Mouse (Mus musculus) frontal cortex, adult (tissue): Measurements from ENCODE around the gene Mlec.
"Not testable (repeated sequence)": the region's sequence is repeated elsewhere in the genome, so short reads cannot be mapped to it uniquely, and the experiment has no call there.

Source experiments
- ATAC-seq: cut with Nextera tagmentation; 2 replicates; pipeline ENCODE4 v1.9.2; 2017; ENCODE audit warnings: mild to moderate bottlenecking, moderate library complexity, mixed read lengths; ENCODE audit not compliant: low TSS enrichment

Gene Mlec

DNA sequence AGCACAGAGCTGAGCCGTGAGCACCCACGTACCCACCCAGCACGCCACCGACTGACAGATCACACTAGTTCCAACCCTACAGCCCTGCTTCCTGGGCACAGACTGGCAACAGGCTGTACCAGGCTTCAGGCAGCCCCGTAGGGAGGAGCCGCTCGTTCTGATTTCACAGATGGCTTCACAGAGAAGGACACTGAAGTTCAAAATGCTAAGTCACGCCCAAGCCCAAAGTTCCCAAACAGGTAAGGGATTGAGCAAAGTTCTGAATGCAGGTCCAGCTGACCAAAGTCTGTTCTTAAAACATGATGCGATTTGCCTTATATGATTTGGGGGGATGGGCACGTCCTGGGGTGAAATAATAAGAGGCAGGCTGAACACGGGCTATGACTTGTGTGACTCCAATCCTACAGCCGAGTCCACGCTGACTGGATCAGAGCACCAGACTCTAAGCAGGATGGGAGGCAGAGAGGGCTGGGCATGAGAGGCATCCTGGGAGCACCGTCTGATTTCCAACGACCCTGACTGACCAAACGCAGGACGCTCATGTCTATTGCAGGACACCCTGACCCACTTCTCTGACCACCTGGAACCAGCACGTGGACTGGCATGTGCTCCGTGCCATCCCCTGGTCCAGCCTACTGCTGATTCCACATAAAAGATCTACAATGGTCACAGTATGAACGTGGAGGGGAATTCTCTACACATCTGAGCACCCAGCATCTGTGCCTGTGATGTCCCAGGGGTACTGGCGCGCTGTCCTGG lies 30.4 kb downstream of the Mlec start:
- ATAC-seq = no peak

DNA sequence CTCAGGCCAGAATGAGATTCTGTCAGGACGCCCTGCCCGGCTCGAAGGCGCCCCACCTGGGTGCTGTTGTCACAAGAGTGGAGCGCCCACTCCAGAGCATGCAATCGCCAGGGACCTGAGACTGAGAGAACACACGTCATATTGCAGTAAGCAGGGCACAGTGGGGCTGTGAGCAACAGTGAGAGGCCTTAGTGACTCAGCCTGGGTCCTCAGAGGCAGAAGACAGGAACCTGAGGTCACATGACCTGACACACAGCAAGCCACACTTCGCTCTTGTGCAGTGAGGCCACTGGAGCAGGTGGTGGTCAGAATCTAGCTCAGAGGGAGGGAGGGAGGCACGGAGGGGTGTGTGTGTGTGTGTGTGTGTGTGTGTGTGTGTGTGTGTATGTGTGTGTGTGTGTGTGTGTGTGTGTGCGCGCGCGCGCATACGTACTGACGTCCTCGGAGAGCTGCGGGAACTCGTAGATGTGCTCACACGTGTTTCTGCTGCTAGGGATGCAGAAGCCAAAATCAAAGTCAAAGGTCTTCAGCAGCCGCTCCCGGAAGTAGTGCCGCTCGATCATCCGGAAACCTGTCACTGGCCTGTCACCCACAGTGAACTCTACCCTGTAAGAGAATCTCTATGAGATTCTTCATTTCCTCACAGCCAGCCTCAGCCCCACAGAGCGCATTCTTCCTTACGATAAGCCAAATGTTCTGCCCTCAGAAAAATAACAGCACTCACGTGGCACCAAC lies 31.2 kb downstream of the Mlec start:
- ATAC-seq = no peak

DNA sequence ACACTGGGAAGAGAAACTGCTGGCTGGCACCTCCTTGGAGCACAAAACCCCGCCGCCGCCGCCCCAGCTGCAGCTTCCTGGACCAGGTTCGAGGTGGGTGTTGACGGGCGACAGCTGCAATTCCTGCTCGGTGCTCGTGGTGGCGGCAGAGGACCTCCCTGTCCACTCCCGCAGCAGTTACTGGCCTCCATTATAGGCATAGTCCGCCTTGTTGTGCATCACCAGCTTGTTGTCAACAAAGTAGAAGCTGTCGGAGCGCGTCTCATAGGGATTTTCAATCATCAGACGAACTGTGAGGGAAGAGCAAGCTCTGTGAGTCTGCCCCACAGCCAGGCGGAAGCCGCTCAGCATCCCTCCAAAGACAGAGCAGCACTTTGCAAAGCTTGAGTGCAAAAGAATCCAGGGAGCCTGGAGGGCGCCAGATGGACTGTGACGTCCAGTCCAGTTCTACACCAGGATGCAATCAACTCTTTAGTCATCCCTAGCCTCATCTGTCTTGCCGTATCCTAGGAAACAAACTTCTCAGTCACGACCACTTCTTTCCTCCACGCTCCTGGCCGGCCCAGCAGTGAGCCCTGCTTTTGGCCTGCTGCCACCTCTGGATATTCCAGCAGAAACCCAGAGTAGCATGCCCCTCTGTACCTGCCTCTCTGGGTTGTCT lies 32.6 kb downstream of the Mlec start:
- peak; percentile 71 for ATAC-seq

DNA sequence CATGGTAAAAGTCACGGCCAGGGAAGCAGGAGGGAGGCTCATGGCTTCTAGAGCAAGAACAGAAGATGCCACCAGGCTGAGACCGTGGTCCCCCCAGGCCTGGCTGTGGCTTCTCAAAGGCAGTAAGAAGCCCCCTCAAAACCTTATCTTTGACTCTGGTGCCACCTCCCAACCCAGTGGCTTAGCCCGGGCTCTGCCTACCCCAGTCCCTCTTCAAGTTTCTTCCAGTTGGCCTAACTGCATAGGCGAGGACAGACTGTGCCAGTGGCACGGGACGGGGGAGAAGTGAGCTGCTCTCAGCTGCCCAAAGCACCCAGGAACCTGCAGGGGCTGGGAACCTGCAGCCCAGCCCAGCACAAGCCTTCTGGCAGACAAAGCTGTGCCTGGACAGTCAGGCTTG lies 33.3 kb downstream of the Mlec start:
- no peak for ATAC-seq

DNA sequence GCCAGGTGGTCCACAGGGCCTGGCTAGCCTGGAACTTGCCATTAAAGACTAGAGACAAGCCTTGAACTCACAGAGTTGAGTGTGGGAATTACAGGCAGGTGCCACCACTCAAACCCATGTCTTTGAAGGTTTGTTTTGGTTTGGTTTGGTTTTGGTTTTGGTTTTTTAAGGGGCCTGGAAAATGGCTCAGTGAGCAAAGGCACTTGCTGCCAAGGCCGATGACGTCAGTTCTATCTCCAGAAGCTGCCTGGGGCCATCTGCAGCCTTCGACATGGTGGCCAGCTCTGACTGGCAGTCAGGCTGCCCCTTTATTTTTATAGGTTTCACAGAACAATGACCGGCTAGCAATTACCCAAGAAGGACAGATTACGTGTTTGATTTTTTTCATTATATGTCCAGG lies 37.0 kb downstream of the Mlec start:
- ATAC-seq = no peak

DNA sequence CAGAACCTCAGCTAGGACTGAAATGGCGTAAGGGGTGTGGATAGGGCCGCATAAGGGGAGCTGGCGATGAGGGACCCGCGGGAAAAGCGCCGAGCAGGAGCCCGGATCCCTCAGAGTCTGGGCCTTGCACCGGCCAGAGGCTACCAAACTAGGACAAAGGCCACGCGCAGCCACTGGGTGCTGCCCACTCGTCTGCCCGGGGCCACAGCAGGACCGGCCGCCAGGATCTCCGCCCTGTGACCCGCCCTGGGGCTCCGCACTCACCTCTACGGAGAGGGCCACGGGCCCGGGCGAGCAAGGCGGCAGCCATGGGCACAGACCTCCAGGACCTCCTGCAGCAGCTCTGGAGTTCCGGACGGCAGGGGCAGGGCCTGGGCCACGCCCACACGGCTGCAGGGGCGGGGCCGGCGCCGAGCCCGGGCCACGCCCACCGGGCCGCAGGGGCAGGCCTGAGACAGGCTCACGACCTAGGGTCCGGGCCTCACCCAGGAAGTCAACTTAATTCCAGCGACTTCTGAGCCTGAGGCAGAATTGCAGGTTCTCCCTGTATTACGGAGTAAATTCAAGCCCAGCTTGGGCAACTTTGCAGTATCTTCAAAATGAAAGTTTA lies 38.9 kb downstream of the Mlec start, which contains the start of gene Acads:
Gene Acads (minus strand): TSS at position 386 of the 610 bp plus-strand sequence.
- 0 out of 2 replicates have a peak, but pooled peaks have one; percentile 36 for ATAC-seq

DNA sequence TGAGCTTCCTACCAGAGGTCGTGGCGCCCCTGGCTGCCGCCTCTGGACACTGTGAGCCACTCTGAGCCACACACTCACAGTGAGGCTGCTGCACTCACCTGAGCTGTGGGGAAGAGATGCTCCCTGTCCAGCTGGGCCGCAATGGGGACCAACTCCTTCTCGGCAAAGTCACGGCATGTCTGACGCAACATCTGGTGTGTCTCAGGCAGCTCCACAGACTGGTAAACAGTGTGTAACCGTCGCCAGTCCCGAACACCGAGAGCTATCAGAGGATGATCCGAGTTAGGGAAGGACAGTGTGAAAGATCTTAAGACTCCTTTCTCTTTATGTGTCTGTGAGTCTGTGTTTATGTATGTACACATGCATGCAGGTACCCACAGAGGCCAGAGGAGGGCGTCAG lies 40.5 kb downstream of the Mlec start:
- no peak for ATAC-seq

DNA sequence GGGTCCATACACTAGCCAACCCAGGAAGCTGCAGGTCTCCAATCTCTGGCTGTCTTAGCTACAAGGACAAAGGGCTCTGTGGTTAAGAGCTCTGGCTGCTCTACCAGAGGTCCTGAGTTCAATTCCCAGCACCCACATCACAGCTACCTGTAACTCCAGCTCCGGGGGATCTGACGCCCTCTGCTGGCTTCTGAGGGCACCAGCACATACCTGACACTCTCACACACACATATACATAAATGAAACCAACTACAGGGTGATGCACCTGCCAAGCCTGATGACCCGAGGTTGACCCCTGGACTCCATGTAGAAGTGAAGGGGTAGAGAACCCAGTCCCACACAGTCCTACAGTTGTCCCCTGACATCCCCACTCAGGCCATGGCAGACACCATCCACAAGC lies 41.6 kb downstream of the Mlec start:
- ATAC-seq = no peak

DNA sequence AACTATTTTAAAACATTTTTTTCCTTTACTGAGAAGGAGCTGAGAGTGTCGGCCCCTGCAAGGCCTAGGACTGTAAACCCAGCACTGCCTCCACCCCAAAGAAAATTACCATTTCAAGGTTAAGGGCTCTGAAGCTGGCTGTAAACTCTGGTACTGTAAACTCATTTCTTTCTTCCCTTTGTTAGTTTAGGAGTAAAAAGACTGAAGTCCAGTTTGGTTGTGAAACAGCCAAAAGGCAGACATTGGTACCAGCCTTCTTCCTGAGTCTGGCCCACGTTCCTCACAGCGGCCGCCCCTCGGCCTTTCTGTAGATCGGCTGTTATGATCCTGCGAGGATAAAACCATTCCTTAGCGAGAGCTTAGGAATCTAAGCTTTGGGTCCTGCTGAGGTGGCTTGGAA lies 43.5 kb downstream of the Mlec start:
- ATAC-seq = no peak

DNA sequence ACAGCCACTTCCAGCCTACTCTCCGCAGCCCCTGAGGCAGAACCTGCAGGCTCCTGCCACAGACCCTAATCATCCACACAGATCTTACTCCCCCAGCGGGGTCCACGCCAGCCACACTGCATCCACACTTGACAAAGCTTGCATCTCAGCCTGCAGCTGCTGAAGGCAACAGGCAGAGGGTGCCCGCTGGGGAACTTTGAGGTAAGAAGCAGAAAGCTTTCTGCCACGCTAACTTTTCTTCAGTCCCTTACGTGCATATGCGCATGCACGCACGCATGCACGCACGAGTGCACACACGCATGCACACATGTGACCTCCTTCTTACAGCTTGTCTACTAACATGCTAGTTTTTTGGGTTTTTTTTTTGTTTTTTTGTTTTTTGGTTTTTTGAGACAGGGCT lies 44.7 kb downstream of the Mlec start:
- ATAC-seq = no peak

DNA sequence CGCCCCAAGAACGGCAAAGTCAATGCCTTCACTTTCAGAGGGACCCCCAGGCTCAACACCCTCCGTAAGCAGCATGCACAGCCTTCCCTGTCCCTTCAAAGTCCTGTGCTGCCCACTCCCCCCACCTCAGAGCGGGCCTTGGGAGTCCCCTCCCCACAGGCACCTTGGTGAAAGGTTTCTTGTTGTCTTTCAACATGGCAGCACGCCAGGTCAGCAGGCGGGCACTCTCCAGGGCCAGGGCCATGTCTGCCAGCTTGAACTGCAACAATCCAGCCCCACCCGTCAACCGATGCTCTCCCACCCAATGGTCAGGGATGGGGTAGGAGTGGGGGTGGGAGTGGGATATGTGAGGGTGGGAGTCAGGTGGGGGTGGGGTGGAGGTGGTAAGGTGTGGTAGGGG lies 46.8 kb downstream of the Mlec start:
- no peak for ATAC-seq

DNA sequence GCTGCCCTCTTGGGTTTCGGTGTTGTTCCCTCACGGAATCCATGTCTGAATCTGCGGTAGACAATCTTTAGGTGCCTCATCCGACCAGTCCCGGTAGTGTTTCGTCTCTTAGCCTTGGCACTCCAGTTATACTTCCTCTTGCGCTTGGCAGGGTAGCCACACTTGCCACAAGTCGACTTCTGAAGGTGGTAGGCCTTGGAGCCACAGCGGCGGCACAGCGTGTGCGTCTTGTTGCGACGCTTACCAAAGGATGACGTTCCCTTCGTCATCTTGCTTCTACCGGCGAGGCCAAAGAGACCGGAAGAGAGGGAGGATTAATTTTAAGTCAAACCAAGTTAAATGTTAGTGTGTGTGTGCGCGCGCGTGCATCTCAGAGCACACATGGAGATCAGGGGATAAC lies 54.7 kb downstream of the Mlec start:
- not testable (repeated sequence) for ATAC-seq

DNA sequence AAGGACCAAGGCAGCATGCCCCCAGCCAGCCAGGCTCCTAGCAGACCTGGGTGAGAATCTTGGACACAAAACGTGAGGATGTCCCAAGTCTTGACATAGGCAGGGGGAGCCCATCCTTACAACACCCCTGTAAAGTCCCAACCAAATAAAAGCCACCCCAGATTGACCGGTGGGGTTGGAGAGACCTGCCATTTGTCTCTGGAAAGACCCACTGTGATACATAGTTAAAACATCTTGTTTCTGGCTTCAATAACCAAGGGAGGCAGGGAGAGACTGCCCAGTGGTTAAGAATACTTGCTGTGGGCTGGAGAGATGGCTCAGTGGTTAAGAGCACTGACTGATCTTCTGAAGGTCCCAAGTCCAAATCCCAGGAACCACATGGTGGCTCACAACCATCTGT lies 55.7 kb downstream of the Mlec start:
- no peak for ATAC-seq

DNA sequence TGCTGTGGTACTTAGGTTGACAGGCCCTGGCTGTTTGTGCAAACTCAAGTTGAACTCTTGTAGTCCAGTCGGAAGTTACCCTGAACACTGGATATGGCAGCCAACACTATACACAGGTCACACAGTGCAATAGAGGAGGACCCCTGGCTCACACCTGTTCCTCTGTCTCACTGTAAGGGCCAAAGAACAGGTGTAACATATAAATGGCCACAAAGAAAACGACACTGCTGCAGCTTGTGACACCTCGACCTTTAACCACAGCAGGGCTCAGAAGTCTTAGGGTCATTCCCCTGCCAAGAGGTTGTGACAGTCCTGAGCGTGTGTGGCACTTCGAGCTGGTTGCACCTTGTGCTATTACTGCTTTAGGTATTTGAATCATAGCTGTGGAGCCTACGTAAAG lies 57.5 kb downstream of the Mlec start:
- no peak for ATAC-seq

DNA sequence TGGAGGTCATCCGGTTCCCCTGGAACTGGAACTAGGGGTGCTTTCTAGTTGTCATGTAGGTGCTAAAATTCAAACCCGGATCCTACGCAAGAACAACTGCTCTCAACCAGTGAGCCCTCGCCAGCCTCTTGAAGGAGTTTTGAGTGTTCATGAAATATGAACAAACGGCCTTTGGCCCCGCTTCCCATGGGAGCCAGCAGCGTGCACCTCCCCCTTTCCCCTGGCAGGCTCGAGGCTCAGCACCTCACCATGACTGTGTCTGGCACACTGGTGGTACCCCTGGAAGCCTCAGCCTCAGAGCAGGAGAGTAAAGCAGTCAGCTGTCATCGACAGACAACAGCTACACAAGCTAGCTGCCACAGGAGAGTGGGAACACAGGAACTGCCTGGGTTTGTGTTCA lies 58.0 kb downstream of the Mlec start:
- ATAC-seq = no peak

DNA sequence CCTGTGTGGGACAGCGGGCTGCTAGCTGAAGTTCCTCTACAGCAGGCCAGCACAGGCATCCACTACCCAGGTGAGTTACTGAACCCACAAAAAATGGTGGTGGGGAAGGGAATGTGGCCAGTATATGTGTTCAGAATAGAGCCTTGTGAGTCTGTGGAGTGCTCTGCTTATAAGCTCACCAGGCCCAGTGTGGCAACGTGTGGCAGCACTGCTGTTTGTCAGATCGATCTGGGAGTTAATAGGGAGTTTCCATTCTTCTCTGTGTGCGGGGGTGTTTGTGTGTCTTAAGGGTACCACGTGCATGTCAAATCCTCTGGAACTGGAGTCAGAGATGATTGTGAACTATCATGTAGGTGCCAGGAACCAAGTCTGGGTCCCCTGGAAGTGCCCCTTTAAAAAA lies 58.4 kb downstream of the Mlec start:
- ATAC-seq = no peak

DNA sequence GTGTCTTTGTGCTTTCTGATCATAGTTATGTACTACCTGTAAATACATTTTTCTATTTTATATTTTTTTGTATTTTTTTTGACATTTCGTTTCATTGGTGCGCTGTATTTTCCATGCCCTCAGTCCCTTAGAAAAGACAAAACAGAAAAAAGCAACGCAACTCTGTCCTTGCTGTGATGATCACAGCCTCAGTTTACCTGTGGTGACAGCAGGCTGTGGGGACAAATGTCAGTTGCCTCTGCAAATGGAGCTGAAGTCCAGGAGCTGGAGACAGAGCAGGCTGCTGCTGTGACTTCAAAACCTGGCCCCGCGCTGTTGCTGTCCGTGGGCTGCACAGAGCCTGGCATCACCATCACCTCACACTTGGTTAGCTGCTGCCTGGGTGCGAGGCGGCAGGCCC lies 59.8 kb downstream of the Mlec start, which contains the start of gene Gm10401:
Gene Gm10401 (minus strand): TSS at position 101 of the 400 bp plus-strand sequence.
- ATAC-seq = no peak
